Comparison of ENCODE assay signal across 21 mouse cellular contexts in the genomic region with DNA sequence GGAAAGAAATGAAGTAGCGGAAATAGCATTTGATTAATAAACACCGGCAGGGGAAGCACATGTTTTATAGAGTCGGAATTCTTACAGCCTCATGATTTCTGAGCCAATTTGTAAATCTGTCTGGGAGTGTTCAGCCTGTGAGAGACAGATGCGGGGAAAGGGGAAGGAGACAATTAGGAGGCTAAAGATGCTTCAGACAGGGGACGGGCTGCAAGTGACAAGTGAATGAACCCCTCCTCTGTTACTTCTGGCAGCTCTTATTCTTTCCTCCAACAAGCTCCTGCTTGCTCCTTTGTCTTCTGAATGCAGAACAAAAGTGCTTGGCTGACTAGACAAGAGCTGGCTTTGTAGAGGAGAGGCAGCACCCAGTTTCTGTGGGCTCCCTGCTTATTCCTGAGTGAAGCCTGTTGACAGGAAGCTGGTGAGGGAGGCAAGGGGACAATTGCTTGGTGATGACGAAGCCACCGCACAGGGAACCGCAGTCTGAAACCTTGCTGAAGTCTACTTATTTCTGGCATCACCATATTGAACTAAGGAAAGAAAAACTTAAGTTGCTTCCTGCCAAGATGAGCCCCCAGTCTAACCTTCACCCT.
DNase-seq lines count a peak whose midpoint lies in the region; ATAC-seq lines count a peak whose summit lies in the region.
"Had no signal": no experiment of that assay in that cellular context is flagged by ENCODE, and none has a peak within 500 bp of the region (broad histone marks: within the 10 kb centered on the region; RNA-seq: fewer than 3 reads in every experiment).

No protein-coding gene starts in this region.

- H3K9ac ChIP-seq in neural tube, embryonic 12.5 days: no peak overlapping the region
- no peak overlapping the region for H3K9ac ChIP-seq in hindbrain, embryonic 16.5 days (ENCODE audit: low read depth, low read length)
- H3K9ac ChIP-seq in heart, embryonic 12.5 days: no peak overlapping the region
- H3K9ac ChIP-seq: embryonic facial prominence, embryonic 15.5 days; neural tube, embryonic 13.5 days had no signal

- H3K4me3 ChIP-seq in neural tube, embryonic 12.5 days: no peak overlapping the region
- no peak overlapping the region for H3K4me3 ChIP-seq in hindbrain, embryonic 16.5 days (ENCODE audit: low read length)
- H3K4me3 ChIP-seq in heart, embryonic 12.5 days: no peak overlapping the region
- H3K4me3 ChIP-seq: embryonic facial prominence, embryonic 15.5 days; neural tube, embryonic 13.5 days had no signal

- H3K4me1 ChIP-seq in neural tube, embryonic 12.5 days: peaks cover 6% of the 10 kb centered on the region; the same call in 1 of the 2 replicates
- peaks cover 3% of the 10 kb centered on the region for H3K4me1 ChIP-seq in hindbrain, embryonic 16.5 days (ENCODE audit: control insufficient read depth, insufficient read depth, low read depth, low read length)
- no peaks in the 10 kb centered on the region for H3K4me1 ChIP-seq in heart, embryonic 12.5 days (replicated peaks)
- H3K4me1 ChIP-seq: embryonic facial prominence, embryonic 15.5 days had no signal

- no peak overlapping the region for H3K27ac ChIP-seq in neural tube, embryonic 12.5 days
- H3K27ac ChIP-seq in hindbrain, embryonic 16.5 days (ENCODE audit: low read depth, low read length): no peak overlapping the region
- H3K27ac ChIP-seq in heart, embryonic 12.5 days (ENCODE audit: poor library complexity, severe bottlenecking): no peak overlapping the region
- H3K27ac ChIP-seq: embryonic facial prominence, embryonic 15.5 days; neural tube, embryonic 13.5 days had no signal

- H3K9me3 ChIP-seq in neural tube, embryonic 12.5 days: no peaks in the 10 kb centered on the region
- no peaks in the 10 kb centered on the region for H3K9me3 ChIP-seq in hindbrain, embryonic 16.5 days (ENCODE audit: control insufficient read depth, low read length)
- no peaks in the 10 kb centered on the region for H3K9me3 ChIP-seq in heart, embryonic 12.5 days (replicated peaks)
- H3K9me3 ChIP-seq: embryonic facial prominence, embryonic 15.5 days; neural tube, embryonic 13.5 days had no signal

- no peaks in the 10 kb centered on the region for H3K36me3 ChIP-seq in neural tube, embryonic 12.5 days
- H3K36me3 ChIP-seq in hindbrain, embryonic 16.5 days (ENCODE audit: control insufficient read depth, insufficient read depth, low read length): no peaks in the 10 kb centered on the region
- no peaks in the 10 kb centered on the region for H3K36me3 ChIP-seq in heart, embryonic 12.5 days
- H3K36me3 ChIP-seq: embryonic facial prominence, embryonic 15.5 days; G1E; neural tube, embryonic 13.5 days had no signal

- ATAC-seq in neural tube, embryonic 12.5 days (ENCODE audit: low FRiP score, low read depth): no peak
- ATAC-seq in hindbrain, embryonic 16.5 days: peak; percentile 40; the same call in 1 of the 2 replicates
- ATAC-seq in heart, embryonic 12.5 days (ENCODE audit: insufficient number of reproducible peaks, low FRiP score): no peak
- ATAC-seq: CD4-positive, CD25-positive, alpha-beta regulatory T cell, adult 4 months had no signal

- no peak for DNase-seq in neural tube, embryonic 10.5 days (ENCODE audit: extremely low spot score, low spot score)
- DNase-seq in fibroblast of lung, adult 2 months (ENCODE audit: low read depth): peak; percentile 60
- DNase-seq in retina, postnatal 1 day: peak; percentile 42
- no peak for DNase-seq in left cerebral cortex, postnatal 4 days
- DNase-seq in cerebellum, adult 11 months: no peak
- DNase-seq: cerebellum, postnatal 14 days; gastrocnemius, postnatal 10 days; heart, postnatal 10 days; kidney, adult 9 months; kidney, postnatal 4 days; lung, adult 2 months; lung, postnatal 36 days; right cerebral cortex, postnatal 25 days; thymus, postnatal 25 days had no signal

- 0 out of 2 replicates have a peak overlapping the region, but pooled peaks have one; percentile 14 for H3K4me2 ChIP-seq in neural tube, embryonic 12.5 days (replicated peaks)
- H3K4me2 ChIP-seq in hindbrain, embryonic 16.5 days (ENCODE audit: low read length): no peak overlapping the region
- no peak overlapping the region for H3K4me2 ChIP-seq in heart, embryonic 12.5 days
- H3K4me2 ChIP-seq: embryonic facial prominence, embryonic 15.5 days; neural tube, embryonic 13.5 days had no signal

- 38% methylated on average over 8 of the region's 8 CpGs for WGBS in neural tube, embryonic 12.5 days
- WGBS in hindbrain, embryonic 16.5 days: 19% methylated on average over 8 of the region's 8 CpGs
- 67% methylated on average over 8 of the region's 8 CpGs for WGBS in heart, embryonic 12.5 days

- intact Hi-C loops in left cerebral cortex, postnatal 4 days (cut with DNase I): no loop called here

- no peaks in the 10 kb centered on the region for H3K27me3 ChIP-seq in neural tube, embryonic 12.5 days (replicated peaks)
- no peaks in the 10 kb centered on the region for H3K27me3 ChIP-seq in hindbrain, embryonic 16.5 days (replicated peaks; ENCODE audit: control insufficient read depth, insufficient read depth, low read length)
- 0 out of 2 replicates have a peak, but pooled peaks cover 3% of the 10 kb centered on the region for H3K27me3 ChIP-seq in heart, embryonic 12.5 days (replicated peaks)
- H3K27me3 ChIP-seq: embryonic facial prominence, embryonic 15.5 days; neural tube, embryonic 13.5 days had no signal

Comparison
In these comparisons a context has a peak if more than half of its experiments do, and no peak if none do; other contexts are left out.
1. DNase-seq: peak in fibroblast of lung, adult 2 months (single experiment) and retina, postnatal 1 day (single experiment); none in neural tube, embryonic 10.5 days (single experiment), left cerebral cortex, postnatal 4 days (single experiment) and cerebellum, adult 11 months (single experiment).